Mouse (Mus musculus): ENCODE data around the gene Lmtk2.
A peak's percentile ranks its signal among the peaks of the same experiment; 100 is the strongest.

DNA sequence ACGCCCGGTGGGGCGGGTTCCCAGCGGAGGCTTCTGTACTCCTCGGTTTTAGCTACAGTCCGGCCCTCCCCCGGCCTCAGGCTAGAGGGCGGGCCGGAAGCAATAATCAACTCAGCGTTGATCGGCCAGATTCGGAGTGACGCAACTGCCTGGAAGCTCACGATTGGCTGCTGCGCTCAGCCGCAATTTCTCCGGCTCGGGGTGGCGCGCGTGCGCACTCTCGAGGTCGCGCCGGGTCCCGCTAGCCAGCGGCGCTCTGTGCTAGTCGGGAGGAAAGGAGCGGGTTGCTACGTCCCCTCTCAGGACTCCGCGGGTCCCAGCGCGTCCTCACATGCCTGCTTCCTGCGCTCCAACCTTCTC lies 123.2 kb downstream of the Lmtk2 start, which contains the start of gene Tecpr1:
- TF ChIP-seq CTCF (conservative IDR thresholded peaks at IDR 0.05; ENCODE audit: low read length) (no peak), NANOG (IDR thresholded peaks at IDR 0.05; ENCODE audit: borderline replicate concordance, low read length) (peak; percentile 41; the same call in 1 of the 2 replicates), POU5F1 (IDR thresholded peaks at IDR 0.05; ENCODE audit: borderline replicate concordance, low read length) (no peak)
